Mouse (Mus musculus) heart, adult 9 months (tissue): ENCODE data around the gene Slc5a3.
"Not testable (repeated sequence)": the region's sequence is repeated elsewhere in the genome, so short reads cannot be mapped to it uniquely, and the experiment has no call there.

ENCODE experiments used
- DNase-seq, 2 experiments: peaks; one replicate each; pipeline ENCODE4 v3.0.0; 2022; ENCODE audit warnings: low spot score in 2 of 2

Slc5a3 gene

GRCm38 (mm10) chr16:92062832-92063231, 4.7 kb downstream of the Slc5a3 start:
- no peak for DNase-seq

GRCm38 (mm10) chr16:92064801-92065200, 6.7 kb downstream of the Slc5a3 start:
- no peak for DNase-seq

GRCm38 (mm10) chr16:92070338-92070737, 12.2 kb downstream of the Slc5a3 start:
- no peak for DNase-seq

GRCm38 (mm10) chr16:92076797-92077196, 18.7 kb downstream of the Slc5a3 start:
- no peak for DNase-seq

- DNase-seq, result no peak
These were observed 25.8 kb downstream of the Slc5a3 start for GRCm38 (mm10) chr16:92083771-92084453.

- DNase-seq, result no peak
These were observed 31.1 kb downstream of the Slc5a3 start for GRCm38 (mm10) chr16:92089225-92089624.

GRCm38 (mm10) chr16:92091876-92092275, 33.8 kb downstream of the Slc5a3 start:
- DNase-seq, result no peak

- no peak for DNase-seq
These were observed 40.4 kb downstream of the Slc5a3 start for GRCm38 (mm10) chr16:92098351-92099051.

- no peak for DNase-seq
These were observed 41.5 kb downstream of the Slc5a3 start for GRCm38 (mm10) chr16:92099598-92099997.

GRCm38 (mm10) chr16:92100111-92100510, 42.0 kb downstream of the Slc5a3 start:
- no peak for DNase-seq

GRCm38 (mm10) chr16:92102115-92102514, 44.0 kb downstream of the Slc5a3 start:
- DNase-seq, result peak in 1 of 2 experiments; percentile 12

GRCm38 (mm10) chr16:92102931-92103330, 44.8 kb downstream of the Slc5a3 start:
- DNase-seq, result not testable (repeated sequence)

- DNase-seq, result peak in 1 of 2 experiments; percentile 17
These were observed 45.6 kb downstream of the Slc5a3 start for GRCm38 (mm10) chr16:92103572-92104331.

- DNase-seq, result no peak
These were observed 46.1 kb downstream of the Slc5a3 start for GRCm38 (mm10) chr16:92104332-92104590.

- DNase-seq, result no peak
These were observed 46.8 kb downstream of the Slc5a3 start for GRCm38 (mm10) chr16:92104951-92105350.

- DNase-seq, result no peak
These were observed 47.5 kb downstream of the Slc5a3 start for GRCm38 (mm10) chr16:92105631-92106030.

GRCm38 (mm10) chr16:92107346-92107745, 49.2 kb downstream of the Slc5a3 start:
- DNase-seq, result no peak

GRCm38 (mm10) chr16:92114706-92115241, 56.7 kb downstream of the Slc5a3 start:
- DNase-seq, result peak; percentile 24 to 54

- DNase-seq, result no peak
These were observed 57.7 kb downstream of the Slc5a3 start for GRCm38 (mm10) chr16:92115611-92116421.

GRCm38 (mm10) chr16:92117337-92118209, 59.5 kb downstream of the Slc5a3 start:
- peak; percentile 15 to 20 for DNase-seq
